Mouse (Mus musculus) G1E (cell line): ENCODE measurements around the gene Gbx1. TPM values are rescaled to one million over a fixed set of nuclear protein-coding genes. Genes with fewer than 3 reads are reported as not detected.
A peak's percentile ranks its signal among the peaks of the same experiment; 100 is the strongest.

Experiments used
- ATAC-seq: 2 replicates; pipeline ENCODE4 v1.8.0; 2016; ENCODE audit warnings: mild to moderate bottlenecking; ENCODE audit not compliant: insufficient number of reproducible peaks, poor library complexity, low FRiP score, severe bottlenecking; ENCODE audit errors: extremely low read depth
- DNase-seq: peaks from one replicate; pipeline ENCODE4 v3.0.0; 2012; ENCODE audit warnings: low spot score
- H3K27me3 ChIP-seq: 2 replicates; pipeline ENCODE4 v1.6.1; 2012; ENCODE audit warnings: mild to moderate bottlenecking, low read length, inconsistent platforms; ENCODE audit not compliant: insufficient read depth
- H3K36me3 ChIP-seq: replicated peaks from 2 replicates; pipeline ENCODE3; 2012; ENCODE audit warnings: mild to moderate bottlenecking, inconsistent platforms
- H3K4me1 ChIP-seq: 2 replicates; pipeline ENCODE4 v1.6.1; 2012; ENCODE audit warnings: low read depth, low read length, inconsistent platforms, mixed read lengths; ENCODE audit not compliant: insufficient read depth
- H3K4me3 ChIP-seq: 2 replicates; pipeline ENCODE4 v1.5.1; 2012; ENCODE audit warnings: low read depth, mild to moderate bottlenecking, inconsistent platforms, low read length, moderate library complexity, mixed read lengths
- H3K9me3 ChIP-seq: replicated peaks from 2 replicates; pipeline ENCODE4 v1.6.1; 2012; ENCODE audit warnings: inconsistent platforms
- CTCF ChIP-seq: IDR thresholded peaks from 2 replicates; pipeline ENCODE4 v1.5.1; 2012; ENCODE audit warnings: low read depth, low read length, inconsistent platforms, mixed read lengths
- GATA1 ChIP-seq: IDR thresholded peaks from 2 replicates; pipeline ENCODE4 v1.6.1; 2012; ENCODE audit warnings: borderline replicate concordance, low read length, inconsistent platforms, mixed read lengths
- GATA2 ChIP-seq: IDR thresholded peaks from 2 replicates; pipeline ENCODE4 v1.6.1; 2012; ENCODE audit warnings: low read depth, low read length, inconsistent platforms, borderline replicate concordance
- POLR2AphosphoS5 ChIP-seq: IDR thresholded peaks from 2 replicates; pipeline ENCODE4 v1.6.1; 2012; ENCODE audit warnings: low read depth, low read length, inconsistent platforms; ENCODE audit not compliant: insufficient replicate concordance
- TAL1 ChIP-seq: conservative IDR thresholded peaks from 2 replicates; pipeline ENCODE4 v1.6.1; 2012; ENCODE audit warnings: low read depth, low read length, inconsistent platforms, mixed read lengths
- polyA plus RNA-seq: library from polyadenylated mRNA; stranded (reverse); fragments of >175 nt; gene quantifications from 2 replicates; pipeline ENCODE4 v1.2.3, GENCODE M21; 2012
- total RNA-seq, 2 experiments: library from RNA; stranded (forward) in 1 of 2; stranded (reverse) in 1 of 2; fragments of 200-1000 nt in 1 of 2; fragments of >200 nt in 1 of 2; fragmentation: Nextera tagmentation in 1 of 2; gene quantifications; 2 replicates each; pipeline ENCODE4 v1.2.3; 2014 to 2017

Gene Gbx1
- total and polyA plus RNA-seq, 3 experiments: 0.02 TPM; not detected in 2

DNA sequence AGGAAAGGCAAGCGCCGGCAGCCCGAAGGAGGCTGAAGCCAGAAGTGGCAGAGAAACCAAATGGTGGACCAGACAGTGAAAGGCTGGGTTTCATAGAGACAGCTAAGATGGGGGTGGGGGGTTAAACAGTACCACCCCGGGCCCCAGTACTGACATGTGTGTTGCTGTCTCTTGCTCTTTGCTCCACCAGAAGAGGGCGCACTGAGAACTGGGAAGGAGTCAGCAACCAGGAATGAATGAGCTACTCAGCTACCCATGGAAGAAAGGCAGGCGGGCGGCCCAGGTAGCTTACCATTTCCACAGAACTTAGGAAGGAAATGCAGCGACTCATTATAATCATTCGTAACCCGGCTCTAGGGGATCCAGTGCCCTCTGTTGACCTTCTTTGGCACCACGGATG lies 16.4 kb downstream of the Gbx1 start:
- no peak for TF ChIP-seq CTCF
- TF ChIP-seq POLR2AphosphoS5: no peak
- TF ChIP-seq TAL1: no peak
- TF ChIP-seq GATA1: no peak
- no peak for TF ChIP-seq GATA2
- H3K27me3 ChIP-seq: peaks cover 26% of the 10 kb centered on the region
- no peak for DNase-seq
- ATAC-seq: no peak
- H3K4me1 ChIP-seq: 0 out of 2 replicates have a peak, but pooled peaks cover under 1% of the 10 kb centered on the region
- H3K36me3 ChIP-seq: no peaks in the 10 kb centered on the region
- 0 out of 2 replicates have a peak, but pooled peaks cover 2% of the 10 kb centered on the region for H3K9me3 ChIP-seq
- H3K4me3 ChIP-seq: no peak overlapping the region

DNA sequence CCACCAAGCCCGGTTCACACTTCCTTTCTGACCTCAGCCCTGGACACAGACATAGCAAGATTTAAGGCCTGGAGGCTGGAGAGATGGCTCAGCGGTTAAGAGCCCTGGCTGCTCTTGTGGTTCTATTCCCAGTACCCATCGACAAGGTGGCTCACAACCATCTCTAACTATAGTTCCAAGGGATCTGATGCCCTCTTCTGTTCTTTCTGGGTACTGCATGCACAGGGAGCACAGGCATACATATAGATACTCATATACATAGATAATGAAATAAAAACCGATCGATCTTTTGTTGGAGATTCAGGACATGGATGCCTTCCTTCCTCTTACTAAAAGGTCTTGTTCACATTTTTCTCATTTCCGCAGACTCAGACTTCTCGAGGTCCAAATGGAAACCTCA lies 18.6 kb downstream of the Gbx1 start:
- Histone ChIP-seq H3K4me3 (no peak overlapping the region), H3K36me3 (no peaks in the 10 kb centered on the region), H3K27me3 (peaks cover 13% of the 10 kb centered on the region), H3K4me1 (peaks cover 5% of the 10 kb centered on the region; the same call in 1 of the 2 replicates), H3K9me3 (0 out of 2 replicates have a peak, but pooled peaks cover 2% of the 10 kb centered on the region)
- no peak for ATAC-seq
- 0 out of 2 replicates have a peak, but pooled peaks have one; percentile 9 for TF ChIP-seq CTCF
- TF ChIP-seq GATA2: no peak
- no peak for TF ChIP-seq POLR2AphosphoS5
- no peak for TF ChIP-seq TAL1
- no peak for TF ChIP-seq GATA1
- no peak for DNase-seq

DNA sequence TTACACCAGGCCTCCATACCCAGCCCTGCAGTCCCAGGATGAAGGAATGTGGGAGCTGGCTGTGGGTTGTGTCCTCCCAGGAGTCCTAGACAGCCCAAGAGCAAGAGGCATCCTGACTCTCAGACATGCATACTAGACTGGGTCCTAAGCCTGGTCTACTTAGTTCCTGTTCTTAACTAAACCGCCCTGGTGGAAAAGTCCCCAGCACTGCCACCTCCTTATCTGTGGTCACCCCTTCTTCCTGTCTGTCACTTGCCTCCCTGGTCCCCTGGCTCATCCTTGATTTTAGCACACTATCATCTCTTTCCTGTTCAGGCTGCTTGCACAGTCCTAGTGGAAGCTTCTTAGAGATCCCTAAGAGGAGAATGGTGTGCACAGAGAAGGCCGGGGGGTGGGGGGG lies 21.5 kb downstream of the Gbx1 start:
- peaks cover 5% of the 10 kb centered on the region; the same call in 1 of the 2 replicates for H3K4me1 ChIP-seq
- H3K36me3 ChIP-seq: peaks cover 27% of the 10 kb centered on the region
- 0 out of 2 replicates have a peak, but pooled peaks cover 2% of the 10 kb centered on the region for H3K9me3 ChIP-seq
- no peak for DNase-seq
- peaks cover 6% of the 10 kb centered on the region; the same call in 1 of the 2 replicates for H3K27me3 ChIP-seq
- TF ChIP-seq TAL1 (no peak), CTCF (no peak), POLR2AphosphoS5 (no peak), GATA2 (no peak), GATA1 (no peak)
- no peak for ATAC-seq
- no peak overlapping the region for H3K4me3 ChIP-seq

DNA sequence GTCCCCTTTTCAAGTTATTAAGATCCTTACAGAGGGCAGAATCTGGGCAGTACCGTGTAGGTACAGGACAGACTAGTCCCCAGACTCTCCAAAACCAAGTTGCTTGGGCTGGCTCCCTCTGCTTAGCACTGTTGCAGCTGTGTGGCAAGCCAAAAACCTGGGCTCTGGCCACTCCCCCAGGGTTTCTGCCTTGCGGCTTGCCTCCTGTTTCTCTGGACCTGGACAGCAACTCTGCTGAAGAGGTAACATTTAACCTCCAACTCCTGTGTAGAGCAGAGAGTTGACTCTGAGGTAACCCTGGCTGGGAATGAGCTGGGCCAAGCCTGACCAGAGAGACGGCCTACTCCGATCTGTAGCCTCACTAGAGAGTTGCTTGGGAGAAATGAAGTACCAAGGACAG lies 24.2 kb downstream of the Gbx1 start:
- ATAC-seq (no peak), DNase-seq (no peak)
- no peak for TF ChIP-seq TAL1
- Histone ChIP-seq H3K4me1 (peaks cover 5% of the 10 kb centered on the region; the same call in 1 of the 2 replicates), H3K9me3 (no peaks in the 10 kb centered on the region), H3K27me3 (peaks cover 6% of the 10 kb centered on the region; the same call in 1 of the 2 replicates), H3K4me3 (no peak overlapping the region), H3K36me3 (peaks cover 54% of the 10 kb centered on the region)

DNA sequence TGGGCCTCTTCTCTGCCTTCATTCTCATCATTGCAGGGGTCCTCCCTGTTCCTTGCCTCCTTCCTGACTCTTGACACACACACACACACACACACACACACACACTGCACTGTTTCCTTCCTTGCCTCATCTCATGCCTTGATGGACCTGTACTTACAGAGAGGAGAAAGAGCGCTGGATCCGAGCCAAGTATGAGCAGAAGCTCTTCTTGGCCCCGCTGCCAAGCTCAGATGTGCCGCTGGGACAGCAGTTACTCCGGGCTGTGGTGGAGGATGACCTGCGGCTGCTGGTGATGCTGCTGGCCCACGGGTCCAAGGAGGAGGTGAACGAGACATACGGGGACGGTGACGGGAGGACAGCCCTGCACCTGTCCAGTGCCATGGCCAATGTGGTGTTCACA lies 26.2 kb downstream of the Gbx1 start:
- TF ChIP-seq TAL1 (no peak), CTCF (no peak), POLR2AphosphoS5 (no peak), GATA2 (no peak), GATA1 (no peak)
- H3K36me3 ChIP-seq: peaks cover 73% of the 10 kb centered on the region
- H3K4me3 ChIP-seq: no peak overlapping the region
- ATAC-seq (no peak), DNase-seq (no peak)
- no peaks in the 10 kb centered on the region; the same call in 1 of the 2 replicates for H3K27me3 ChIP-seq
- H3K4me1 ChIP-seq: peaks cover 5% of the 10 kb centered on the region; the same call in 1 of the 2 replicates
- no peaks in the 10 kb centered on the region for H3K9me3 ChIP-seq

DNA sequence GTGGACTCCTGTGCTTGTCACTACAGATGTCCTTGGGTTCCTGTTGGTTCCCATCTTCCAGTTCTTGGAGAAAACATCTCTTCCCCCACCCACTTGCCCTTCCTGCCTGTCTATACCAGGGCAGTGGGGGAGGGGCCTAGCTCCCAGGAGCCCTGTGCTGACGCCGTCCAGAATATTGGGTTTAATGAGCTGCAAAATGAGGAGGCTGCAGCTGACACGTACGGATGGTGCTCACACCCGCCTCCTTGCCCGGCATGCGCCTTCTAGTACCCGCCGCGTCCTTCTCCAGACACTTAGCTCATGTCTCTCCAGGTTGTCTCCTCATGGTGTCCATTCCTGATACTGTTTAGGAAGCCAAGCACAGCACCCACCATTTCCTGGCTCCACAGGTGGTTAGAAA lies 27.9 kb downstream of the Gbx1 start:
- Histone ChIP-seq H3K9me3 (no peaks in the 10 kb centered on the region), H3K4me1 (no peaks in the 10 kb centered on the region; the same call in 1 of the 2 replicates), H3K27me3 (no peaks in the 10 kb centered on the region), H3K36me3 (peaks cover 91% of the 10 kb centered on the region), H3K4me3 (no peak overlapping the region)
- DNase-seq (no peak), ATAC-seq (no peak)
- TF ChIP-seq CTCF (no peak), POLR2AphosphoS5 (no peak), TAL1 (no peak), GATA2 (no peak), GATA1 (no peak)

DNA sequence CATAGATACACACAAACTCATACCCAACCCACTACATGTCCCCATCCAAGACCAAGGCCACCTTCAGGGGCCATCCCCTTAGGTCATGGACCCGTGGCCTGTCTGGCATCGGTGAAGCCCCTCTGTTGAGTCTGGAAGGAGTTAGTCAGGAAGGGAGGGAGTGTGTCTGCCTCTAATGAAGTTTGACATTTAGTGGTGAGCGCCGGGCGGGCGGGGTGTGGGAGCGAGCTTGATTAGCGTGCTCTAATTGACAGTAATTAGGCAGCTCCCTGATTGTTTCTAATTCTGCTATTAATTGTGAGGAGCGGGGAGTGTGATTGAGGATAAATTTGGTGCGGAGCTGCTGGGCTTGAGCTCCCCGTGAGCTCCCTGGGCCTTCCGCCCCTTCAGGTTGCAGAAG lies 29.5 kb downstream of the Gbx1 start:
- no peaks in the 10 kb centered on the region; the same call in 1 of the 2 replicates for H3K4me1 ChIP-seq
- no peak for ATAC-seq
- H3K4me3 ChIP-seq: no peak overlapping the region
- peaks cover 100% of the 10 kb centered on the region for H3K36me3 ChIP-seq
- no peaks in the 10 kb centered on the region for H3K27me3 ChIP-seq
- TF ChIP-seq GATA2 (no peak), GATA1 (no peak), TAL1 (no peak), POLR2AphosphoS5 (no peak), CTCF (no peak)
- no peaks in the 10 kb centered on the region for H3K9me3 ChIP-seq
- no peak for DNase-seq
